In genomic region chr7:30220008-30220356, GRCm38 (mm10) we compare ENCODE assay signal across 7 mouse cellular contexts. TPM values are rescaled to one million over a fixed set of nuclear protein-coding genes. Genes with fewer than 3 reads are reported as not detected.
DNase-seq lines count a peak whose midpoint lies in the region; ATAC-seq and TF ChIP-seq lines count a peak whose summit lies in the region.

No protein-coding gene starts in this region.

- WGBS in lung, postnatal 0 days, result 20% methylated on average over 11 of the region's 11 CpGs

- peaks cover 35% of the 10 kb centered on the region for H3K4me1 ChIP-seq in E14TG2a.4 (replicated peaks; ENCODE audit: low read depth, low read length)
- H3K4me1 ChIP-seq in bone marrow macrophage, adult 2 months (ENCODE audit: control insufficient read depth, insufficient read depth, low read length), result peaks cover 13% of the 10 kb centered on the region
- H3K4me1 ChIP-seq in lung, postnatal 0 days (ENCODE audit: insufficient read depth, low read depth, low read length), result peaks cover 3% of the 10 kb centered on the region; the same call in 1 of the 2 replicates

- peak overlapping the region; percentile 75 for H3K4me3 ChIP-seq in E14TG2a.4 (replicated peaks; ENCODE audit: low read length)
- H3K4me3 ChIP-seq in bone marrow macrophage, adult 2 months (ENCODE audit: insufficient read depth, low read length), result peak overlapping the region; percentile 36; the same call in 1 of the 2 replicates
- H3K4me3 ChIP-seq in lung, postnatal 0 days (ENCODE audit: low read depth, low read length), result peak overlapping the region; percentile 41

- peaks cover 19% of the 10 kb centered on the region for H3K36me3 ChIP-seq in E14TG2a.4 (ENCODE audit: insufficient read depth, low read length)
- peaks cover 9% of the 10 kb centered on the region; the same call in 1 of the 2 replicates for H3K36me3 ChIP-seq in lung, postnatal 0 days (ENCODE audit: insufficient read depth, low read length)

- H3K27ac ChIP-seq in bone marrow macrophage, adult 2 months (ENCODE audit: insufficient read depth, low read depth, low read length), result no peak overlapping the region
- peak overlapping the region; percentile 70 for H3K27ac ChIP-seq in lung, postnatal 0 days (ENCODE audit: low read length)

- TF ChIP-seq EP300 in lung, postnatal 0 days (IDR thresholded peaks at IDR 0.05), result peak; percentile 96

- peak overlapping the region; percentile 47; the same call in 1 of the 2 replicates for H3K9ac ChIP-seq in lung, postnatal 0 days (replicated peaks; ENCODE audit: low read depth)

- peak; percentile 81 for DNase-seq in lung, postnatal 0 days (ENCODE audit: low spot score)
- DNase-seq in cerebellum, adult 9-10 months, result no peak
- DNase-seq in adrenal gland, adult 18-20 months (ENCODE audit: low spot score in 2 of 2), result no peak

- H3K27me3 ChIP-seq in E14TG2a.4 (ENCODE audit: insufficient read depth, low read length), result no peaks in the 10 kb centered on the region
- no peaks in the 10 kb centered on the region for H3K27me3 ChIP-seq in lung, postnatal 0 days (replicated peaks; ENCODE audit: insufficient read depth, low read length)

- TF ChIP-seq POLR2A in bone marrow macrophage, adult 2 months (IDR thresholded peaks at IDR 0.05; ENCODE audit: borderline replicate concordance, low read depth, low read length), result no peak

- H3K4me2 ChIP-seq in lung, postnatal 0 days (replicated peaks; ENCODE audit: low read depth, low read length), result peak overlapping the region; percentile 77

- ATAC-seq in inflammation-experienced regulatory T-cells, adult 6 months, result peak; percentile 8
- peak; percentile 81 for ATAC-seq in lung, postnatal 0 days
- ATAC-seq in cerebellum, adult (ENCODE audit: insufficient number of reproducible peaks, low FRiP score, low TSS enrichment), result no peak

- TF ChIP-seq CTCF in E14TG2a.4 (conservative IDR thresholded peaks at IDR 0.05; ENCODE audit: low read length), result no peak
- no peak for TF ChIP-seq CTCF in bone marrow macrophage, adult 2 months (IDR thresholded peaks at IDR 0.05; ENCODE audit: low read depth, low read length)
- TF ChIP-seq CTCF in lung, postnatal 0 days (IDR thresholded peaks at IDR 0.05), result no peak

- no peaks in the 10 kb centered on the region for H3K9me3 ChIP-seq in E14TG2a.4 (ENCODE audit: low read length)
- no peaks in the 10 kb centered on the region for H3K9me3 ChIP-seq in lung, postnatal 0 days (ENCODE audit: low read length)

RNA-seq across cellular contexts. Expression of gene Polr2i, which starts 11.8 kb away (rescaled TPM):
- 47.6 and 50.3 TPM in 2 replicates for polyA plus RNA-seq in bone marrow macrophage, adult 2 months (2012; ENCODE audit: insufficient read depth, insufficient read length, missing spikeins)
- 10 to 100 TPM; 51.0 to 54.5 (median 54.2) TPM for polyA plus RNA-seq in inflammation-experienced regulatory T-cells, adult 6 months (2017; shearing (Covaris generic))
- polyA plus RNA-seq in lung, postnatal 0 days (2015; fragmentation: Nextera tagmentation; extraction: Ambion mirVana), result 122 and 144 TPM in 2 replicates
- total RNA-seq in adrenal gland, adult 18-20 months (2021), result 10 to 100 TPM; 51.1 to 64.1 TPM

RNA-seq across cellular contexts. Expression of gene Tbcb, which starts 12.1 kb away (rescaled TPM):
- polyA plus RNA-seq in bone marrow macrophage, adult 2 months (2012; ENCODE audit: insufficient read depth, insufficient read length, missing spikeins), result 83.3 and 108 TPM in 2 replicates
- 100 to 1,000 TPM in 2 of 3 experiments, 10 to 100 TPM in 1; 95.8 to 156 (median 120) TPM for polyA plus RNA-seq in inflammation-experienced regulatory T-cells, adult 6 months (2017; shearing (Covaris generic))
- 142 and 143 TPM in 2 replicates for polyA plus RNA-seq in lung, postnatal 0 days (2015; fragmentation: Nextera tagmentation; extraction: Ambion mirVana)
- 10 to 100 TPM; 86.2 to 93.6 TPM for total RNA-seq in adrenal gland, adult 18-20 months (2021)

RNA-seq across cellular contexts. Expression of gene Ovol3, which starts 15.5 kb away (rescaled TPM):
- not detected in 2 replicates for polyA plus RNA-seq in bone marrow macrophage, adult 2 months (2012; ENCODE audit: insufficient read depth, insufficient read length, missing spikeins)
- not detected for polyA plus RNA-seq in inflammation-experienced regulatory T-cells, adult 6 months (2017; shearing (Covaris generic))
- polyA plus RNA-seq in lung, postnatal 0 days (2015; fragmentation: Nextera tagmentation; extraction: Ambion mirVana), result 0.27 TPM in 1 of 2 replicates, not detected in the other
- total RNA-seq in adrenal gland, adult 18-20 months (2021), result not detected

RNA-seq across cellular contexts. Expression of gene Capns1, which starts 21.4 kb away (rescaled TPM):
- polyA plus RNA-seq in bone marrow macrophage, adult 2 months (2012; ENCODE audit: insufficient read depth, insufficient read length, missing spikeins), result 501 and 572 TPM in 2 replicates
- polyA plus RNA-seq in inflammation-experienced regulatory T-cells, adult 6 months (2017; shearing (Covaris generic)), result 10 to 100 TPM; 66.6 to 74.8 (median 71.1) TPM
- 118 and 120 TPM in 2 replicates for polyA plus RNA-seq in lung, postnatal 0 days (2015; fragmentation: Nextera tagmentation; extraction: Ambion mirVana)
- total RNA-seq in adrenal gland, adult 18-20 months (2021), result 100 to 1,000 TPM; 575 to 621 TPM

RNA-seq across cellular contexts. Expression of gene Cox7a1, which starts 36.0 kb away (rescaled TPM):
- polyA plus RNA-seq in bone marrow macrophage, adult 2 months (2012; ENCODE audit: insufficient read depth, insufficient read length, missing spikeins), result 8.0 and 14.3 TPM in 2 replicates
- 1 to 10 TPM; 2.3 to 3.5 (median 3.3) TPM for polyA plus RNA-seq in inflammation-experienced regulatory T-cells, adult 6 months (2017; shearing (Covaris generic))
- 18.7 and 18.8 TPM in 2 replicates for polyA plus RNA-seq in lung, postnatal 0 days (2015; fragmentation: Nextera tagmentation; extraction: Ambion mirVana)
- total RNA-seq in adrenal gland, adult 18-20 months (2021), result 100 to 1,000 TPM; 349 to 810 TPM
